Mouse (Mus musculus) liver, embryonic 13.5 days (tissue): ENCODE data around the gene Gm21190. TPM values are rescaled to one million over a fixed set of nuclear protein-coding genes. Genes with fewer than 3 reads are reported as not detected.
"Not testable (repeated sequence)": the region's sequence is repeated elsewhere in the genome, so short reads cannot be mapped to it uniquely, and the experiment has no call there.

Source experiments
- ATAC-seq: fragments of 200-750 bp; cut with Nextera tagmentation; 2 replicates; pipeline ENCODE4 v1.8.0; 2017; ENCODE audit warnings: low read depth, mild to moderate bottlenecking, moderate number of reproducible peaks, moderate library complexity
- DNase-seq: peaks from one replicate; pipeline ENCODE4 v3.0.0; 2022
- H3K27ac ChIP-seq: fragments of 300-500 bp; sonication (generic); 2 replicates; pipeline ENCODE4 v1.5.1; 2015; ENCODE audit warnings: moderate library complexity, mild to moderate bottlenecking, inconsistent platforms
- H3K27me3 ChIP-seq: fragments of 300-500 bp; sonication (generic); 2 replicates; pipeline ENCODE4 v1.6.1; 2015; ENCODE audit warnings: mild to moderate bottlenecking, inconsistent platforms
- H3K36me3 ChIP-seq: fragments of 300-500 bp; sonication (generic); 2 replicates; pipeline ENCODE4 v1.6.1; 2015; ENCODE audit warnings: mild to moderate bottlenecking, inconsistent platforms
- H3K4me1 ChIP-seq: fragments of 300-500 bp; sonication (generic); replicated peaks from 2 replicates; pipeline ENCODE4 v1.6.1; 2015; ENCODE audit warnings: inconsistent platforms
- H3K4me2 ChIP-seq: fragments of 300-500 bp; sonication (generic); 2 replicates; pipeline ENCODE4 v1.6.1; 2015; ENCODE audit warnings: inconsistent platforms, mild to moderate bottlenecking, moderate library complexity
- H3K4me3 ChIP-seq: fragments of 300-500 bp; sonication (generic); replicated peaks from 2 replicates; pipeline ENCODE4 v1.5.1; 2015; ENCODE audit warnings: mild to moderate bottlenecking, inconsistent platforms
- H3K9ac ChIP-seq: fragments of 300-500 bp; sonication (generic); 2 replicates; pipeline ENCODE4 v1.6.1; 2015; ENCODE audit warnings: mild to moderate bottlenecking, inconsistent platforms
- H3K9me3 ChIP-seq: fragments of 300-500 bp; sonication (generic); replicated peaks from 2 replicates; pipeline ENCODE4 v1.6.1; 2016; ENCODE audit warnings: inconsistent platforms
- WGBS: fragments of 180-500 bp; shearing (Covaris S2); methylation state at CpG from one replicate; pipeline ENCODE4 v1.1.7; 2015; ENCODE audit not compliant: insufficient replicate concordance; 5-methylcytosine and 5-hydroxymethylcytosine counted together
- polyA plus RNA-seq: library from polyadenylated mRNA; unstranded; fragments of >200 nt; fragmentation: Nextera tagmentation; extraction: Ambion mirVana; gene quantifications from 2 replicates; pipeline ENCODE4 v1.2.1, GENCODE M21; 2015

Gm21190 gene
- polyA plus RNA-seq, 1 experiment from 2014 or later = not detected

- 36% methylated on average over 4 of the region's 4 CpGs for WGBS
- not testable (repeated sequence) for DNase-seq, H3K4me2 ChIP-seq, H3K27me3 ChIP-seq, H3K36me3 ChIP-seq, H3K4me1 ChIP-seq, H3K4me3 ChIP-seq, ATAC-seq, H3K27ac ChIP-seq, H3K9me3 ChIP-seq, H3K9ac ChIP-seq
These were observed 45.4 kb downstream of the Gm21190 start for GRCm38 (mm10) chr5:15483576-15483975.

- H3K4me3 ChIP-seq, ATAC-seq, H3K36me3 ChIP-seq, H3K4me2 ChIP-seq, DNase-seq, H3K4me1 ChIP-seq, H3K27me3 ChIP-seq, H3K9ac ChIP-seq, H3K9me3 ChIP-seq, H3K27ac ChIP-seq: not testable (repeated sequence)
- 39% methylated on average over 2 of the region's 2 CpGs for WGBS
These were observed 46.2 kb downstream of the Gm21190 start for GRCm38 (mm10) chr5:15482815-15483214.

GRCm38 (mm10) chr5:15476423-15476822 is 52.6 kb downstream of the Gm21190 start, which contains the start of gene Gm21149:
Gene Gm21149, minus strand, starts transcription at chr5:15476523.
- H3K9ac ChIP-seq, H3K4me1 ChIP-seq, H3K36me3 ChIP-seq, ATAC-seq, H3K27ac ChIP-seq, H3K9me3 ChIP-seq, H3K4me3 ChIP-seq, H3K27me3 ChIP-seq, H3K4me2 ChIP-seq, DNase-seq: not testable (repeated sequence)
- WGBS = 36% methylated on average over 1 of the region's 1 CpGs

Other genes with a start within 250 kb of the Gm21190 start
- not detected in 2 replicates for gene Gm21149, start 52.7 kb downstream of the Gm21190 start, polyA plus RNA-seq
- gene Gm21083, start 48.1 kb upstream of the Gm21190 start, polyA plus RNA-seq = not detected in 2 replicates
- gene Speer4d, start 89.8 kb upstream of the Gm21190 start, polyA plus RNA-seq = not detected in 2 replicates
- gene 4930572O03Rik, start 127.8 kb upstream of the Gm21190 start, polyA plus RNA-seq = not detected in 2 replicates
- not detected in 2 replicates for gene Speer4c, start 185.0 kb upstream of the Gm21190 start, polyA plus RNA-seq